ENCODE assay signal across 8 mouse cellular contexts in the genomic region with DNA sequence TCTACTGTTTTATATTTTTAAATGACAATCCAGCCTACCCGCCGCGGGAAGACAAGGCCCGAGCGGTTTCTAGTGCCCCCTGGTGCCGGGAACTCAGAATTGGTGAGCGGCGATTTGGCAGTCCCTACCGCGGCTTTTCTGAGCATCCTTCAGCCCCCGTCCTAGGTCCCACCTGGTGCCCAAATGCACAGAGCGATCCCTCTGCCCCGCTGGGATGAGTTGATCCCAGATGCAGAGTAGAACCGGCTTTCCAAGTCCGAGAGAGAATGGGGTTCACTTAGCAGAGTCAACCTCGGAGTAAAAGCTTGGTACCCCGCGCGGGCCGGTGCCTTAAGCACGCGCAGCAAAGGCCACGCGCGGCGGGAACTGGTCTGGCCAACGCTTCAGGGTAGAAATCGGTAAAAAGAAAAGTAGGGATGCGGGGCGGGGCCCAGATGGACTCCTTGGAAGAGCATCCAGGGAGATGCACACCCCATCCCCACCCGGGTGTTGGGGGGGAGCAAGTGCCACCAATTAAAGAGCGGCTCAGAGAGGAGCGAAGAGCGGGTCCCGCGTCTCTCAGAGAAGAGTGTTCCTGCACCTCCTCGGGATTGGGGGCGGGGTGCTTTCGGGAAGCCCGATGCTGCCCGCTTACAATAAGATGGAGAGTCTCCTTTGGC. TPM values are rescaled to one million over a fixed set of nuclear protein-coding genes. Genes with fewer than 3 reads are reported as not detected.
DNase-seq lines count a peak whose midpoint lies in the region; ATAC-seq lines count a peak whose summit lies in the region.

No protein-coding gene starts in this region.

- peaks cover 94% of the 10 kb centered on the region for H3K27me3 ChIP-seq in hindbrain, embryonic 15.5 days
- peaks cover 100% of the 10 kb centered on the region for H3K27me3 ChIP-seq in midbrain, embryonic 10.5 days (ENCODE audit: low read depth, poor library complexity, severe bottlenecking)
- H3K27me3 ChIP-seq in stomach, embryonic 15.5 days (replicated peaks): peaks cover 48% of the 10 kb centered on the region

- H3K9me3 ChIP-seq in hindbrain, embryonic 15.5 days: no peaks in the 10 kb centered on the region
- H3K9me3 ChIP-seq in midbrain, embryonic 10.5 days (replicated peaks): no peaks in the 10 kb centered on the region
- H3K9me3 ChIP-seq in stomach, embryonic 15.5 days: no peaks in the 10 kb centered on the region

- H3K9ac ChIP-seq in hindbrain, embryonic 15.5 days: peak overlapping the region; percentile 44; the same call in 1 of the 2 replicates
- H3K9ac ChIP-seq in stomach, embryonic 15.5 days: no peak overlapping the region

- peak overlapping the region; percentile 98 for H3K4me2 ChIP-seq in hindbrain, embryonic 15.5 days
- H3K4me2 ChIP-seq in stomach, embryonic 15.5 days: peak overlapping the region; percentile 95

- peak overlapping the region; percentile 49 for H3K4me3 ChIP-seq in hindbrain, embryonic 15.5 days
- peak overlapping the region; percentile 74 for H3K4me3 ChIP-seq in midbrain, embryonic 10.5 days
- peak overlapping the region; percentile 60 for H3K4me3 ChIP-seq in stomach, embryonic 15.5 days (replicated peaks)

- intact Hi-C loops in left cerebral cortex, postnatal 36 days (cut with DNase I): loop anchor here (1.0 to 10.0 kb wide), 2 partner anchors 212 to 353 kb away; no protein-coding TSS in a partner anchor

- peak; percentile 65 for DNase-seq in kidney, adult 18-20 months
- no peak for DNase-seq in kidney, adult 11 months
- DNase-seq in cerebellum, postnatal 36 days: peak; percentile 77 to 78
- DNase-seq in frontal cortex, postnatal 36 days (ENCODE audit: low spot score in 2 of 2): peak; percentile 72 to 80
- peak; percentile 66 to 70 for DNase-seq in left cerebral cortex, postnatal 36 days (ENCODE audit: low spot score in 2 of 2)
- DNase-seq in midbrain, embryonic 10.5 days (ENCODE audit: low spot score): peak; percentile 82

- peaks cover 53% of the 10 kb centered on the region for H3K4me1 ChIP-seq in hindbrain, embryonic 15.5 days (replicated peaks)
- peaks cover 66% of the 10 kb centered on the region for H3K4me1 ChIP-seq in midbrain, embryonic 10.5 days
- peaks cover 9% of the 10 kb centered on the region for H3K4me1 ChIP-seq in stomach, embryonic 15.5 days

- WGBS in hindbrain, embryonic 15.5 days: 1% methylated on average over 41 of the region's 41 CpGs
- under 1% methylated on average over 41 of the region's 41 CpGs for WGBS in midbrain, embryonic 10.5 days
- under 1% methylated on average over 41 of the region's 41 CpGs for WGBS in stomach, embryonic 15.5 days

- H3K27ac ChIP-seq in hindbrain, embryonic 15.5 days (replicated peaks): no peak overlapping the region
- H3K27ac ChIP-seq in midbrain, embryonic 10.5 days (replicated peaks): peak overlapping the region; percentile 64
- no peak overlapping the region for H3K27ac ChIP-seq in stomach, embryonic 15.5 days

- peak; percentile 64 for ATAC-seq in hindbrain, embryonic 15.5 days (ENCODE audit: low FRiP score, low read depth)
- no peak for ATAC-seq in stomach, embryonic 15.5 days (ENCODE audit: insufficient read depth, low FRiP score, low read depth)

- H3K36me3 ChIP-seq in hindbrain, embryonic 15.5 days: no peaks in the 10 kb centered on the region
- no peaks in the 10 kb centered on the region for H3K36me3 ChIP-seq in midbrain, embryonic 10.5 days
- H3K36me3 ChIP-seq in stomach, embryonic 15.5 days: no peaks in the 10 kb centered on the region

RNA-seq across cellular contexts. Expression of a gene that starts 2.4 kb away (rescaled TPM):
- 0.05 and 0.22 TPM in 2 replicates for polyA plus RNA-seq in hindbrain, embryonic 15.5 days (2015; fragmentation: Nextera tagmentation; extraction: Ambion mirVana)
- under 1 TPM; 0.22 to 0.39 TPM for total RNA-seq in left cerebral cortex, postnatal 36 days (2021)
- 0.41 and 0.76 TPM in 2 replicates for polyA plus RNA-seq in midbrain, embryonic 10.5 days (2016; fragmentation: Nextera tagmentation; extraction: Ambion mirVana)
- polyA plus RNA-seq in stomach, embryonic 15.5 days (2015; fragmentation: Nextera tagmentation; extraction: Ambion mirVana): 1.8 and 2.7 TPM in 2 replicates
